Mouse (Mus musculus) G1E (cell line): ENCODE measurements at regions not wholly inside any gene's neighbourhood (a gene's known extent, or its start where the extent isn't known, plus 50 kb on each side); places are given as distances from the start of the nearest gene placed in this dataset.

ENCODE experiments used
- ATAC-seq: 2 replicates; pipeline ENCODE4 v1.8.0; 2016; ENCODE audit warnings: mild to moderate bottlenecking; ENCODE audit not compliant: insufficient number of reproducible peaks, poor library complexity, low FRiP score, severe bottlenecking; ENCODE audit errors: extremely low read depth
- DNase-seq: peaks from one replicate; pipeline ENCODE4 v3.0.0; 2012; ENCODE audit warnings: low spot score
- H3K27me3 ChIP-seq: 2 replicates; pipeline ENCODE4 v1.6.1; 2012; ENCODE audit warnings: mild to moderate bottlenecking, low read length, inconsistent platforms; ENCODE audit not compliant: insufficient read depth
- H3K36me3 ChIP-seq: replicated peaks from 2 replicates; pipeline ENCODE3; 2012; ENCODE audit warnings: mild to moderate bottlenecking, inconsistent platforms
- H3K4me1 ChIP-seq: 2 replicates; pipeline ENCODE4 v1.6.1; 2012; ENCODE audit warnings: low read depth, low read length, inconsistent platforms, mixed read lengths; ENCODE audit not compliant: insufficient read depth
- H3K4me3 ChIP-seq: 2 replicates; pipeline ENCODE4 v1.5.1; 2012; ENCODE audit warnings: low read depth, mild to moderate bottlenecking, inconsistent platforms, low read length, moderate library complexity, mixed read lengths
- H3K9me3 ChIP-seq: replicated peaks from 2 replicates; pipeline ENCODE4 v1.6.1; 2012; ENCODE audit warnings: inconsistent platforms
- CTCF ChIP-seq: IDR thresholded peaks from 2 replicates; pipeline ENCODE4 v1.5.1; 2012; ENCODE audit warnings: low read depth, low read length, inconsistent platforms, mixed read lengths
- GATA1 ChIP-seq: IDR thresholded peaks from 2 replicates; pipeline ENCODE4 v1.6.1; 2012; ENCODE audit warnings: borderline replicate concordance, low read length, inconsistent platforms, mixed read lengths
- GATA2 ChIP-seq: IDR thresholded peaks from 2 replicates; pipeline ENCODE4 v1.6.1; 2012; ENCODE audit warnings: low read depth, low read length, inconsistent platforms, borderline replicate concordance
- POLR2AphosphoS5 ChIP-seq: IDR thresholded peaks from 2 replicates; pipeline ENCODE4 v1.6.1; 2012; ENCODE audit warnings: low read depth, low read length, inconsistent platforms; ENCODE audit not compliant: insufficient replicate concordance
- TAL1 ChIP-seq: conservative IDR thresholded peaks from 2 replicates; pipeline ENCODE4 v1.6.1; 2012; ENCODE audit warnings: low read depth, low read length, inconsistent platforms, mixed read lengths

GRCm38 (mm10) chr12:9340769-9341168, 229.1 kb upstream of the Osr1 start:
- DNase-seq = no peak
- H3K27me3 ChIP-seq = no peaks in the 10 kb centered on the region
- ATAC-seq = no peak
- no peak for TF ChIP-seq CTCF
- TF ChIP-seq GATA1 = no peak
- no peak for TF ChIP-seq POLR2AphosphoS5
- TF ChIP-seq GATA2 = no peak
- TF ChIP-seq TAL1 = no peak
- no peak overlapping the region for H3K4me3 ChIP-seq
- H3K9me3 ChIP-seq = no peaks in the 10 kb centered on the region
- no peaks in the 10 kb centered on the region for H3K4me1 ChIP-seq
- H3K36me3 ChIP-seq = no peaks in the 10 kb centered on the region

GRCm38 (mm10) chr12:9345359-9345758, 224.6 kb upstream of the Osr1 start:
- TF ChIP-seq GATA1 (no peak), CTCF (no peak), GATA2 (no peak), POLR2AphosphoS5 (no peak), TAL1 (no peak)

GRCm38 (mm10) chr12:9355512-9355911, 214.4 kb upstream of the Osr1 start:
- Histone ChIP-seq H3K4me1 (no peaks in the 10 kb centered on the region), H3K9me3 (no peaks in the 10 kb centered on the region), H3K27me3 (no peaks in the 10 kb centered on the region), H3K4me3 (no peak overlapping the region), H3K36me3 (no peaks in the 10 kb centered on the region)
- no peak for TF ChIP-seq POLR2AphosphoS5
- no peak for TF ChIP-seq GATA1
- TF ChIP-seq CTCF = no peak
- no peak for TF ChIP-seq GATA2
- TF ChIP-seq TAL1 = no peak
- ATAC-seq (no peak), DNase-seq (no peak)

More at GRCm38 (mm10) chr12:9345359-9345758, 224.6 kb upstream of the Osr1 start:
- Histone ChIP-seq H3K9me3 (no peaks in the 10 kb centered on the region), H3K36me3 (no peaks in the 10 kb centered on the region), H3K4me3 (no peak overlapping the region), H3K4me1 (no peaks in the 10 kb centered on the region), H3K27me3 (no peaks in the 10 kb centered on the region)
- ATAC-seq (no peak), DNase-seq (no peak)

- TF ChIP-seq TAL1 = no peak
- no peak for TF ChIP-seq GATA2
- no peak for TF ChIP-seq GATA1
- TF ChIP-seq POLR2AphosphoS5 = no peak
- TF ChIP-seq CTCF = no peak
- ATAC-seq (no peak), DNase-seq (no peak)
Measured at GRCm38 (mm10) chr12:9357856-9358255, 212.1 kb upstream of the Osr1 start.

GRCm38 (mm10) chr12:9358872-9359271, 211.0 kb upstream of the Osr1 start:
- Histone ChIP-seq H3K4me3 (no peak overlapping the region), H3K4me1 (no peaks in the 10 kb centered on the region), H3K36me3 (no peaks in the 10 kb centered on the region), H3K27me3 (no peaks in the 10 kb centered on the region), H3K9me3 (no peaks in the 10 kb centered on the region)
- no peak for TF ChIP-seq GATA2
- no peak for TF ChIP-seq CTCF
- TF ChIP-seq POLR2AphosphoS5 = no peak
- no peak for TF ChIP-seq GATA1
- no peak for TF ChIP-seq TAL1
- ATAC-seq = no peak
- no peak for DNase-seq

More at GRCm38 (mm10) chr12:9357856-9358255, 212.1 kb upstream of the Osr1 start:
- Histone ChIP-seq H3K36me3 (no peaks in the 10 kb centered on the region), H3K27me3 (no peaks in the 10 kb centered on the region), H3K4me1 (no peaks in the 10 kb centered on the region), H3K9me3 (no peaks in the 10 kb centered on the region), H3K4me3 (no peak overlapping the region)

- no peaks in the 10 kb centered on the region for H3K27me3 ChIP-seq
- no peaks in the 10 kb centered on the region for H3K9me3 ChIP-seq
- no peak for ATAC-seq
- TF ChIP-seq TAL1 (no peak), GATA1 (no peak), GATA2 (no peak), POLR2AphosphoS5 (no peak), CTCF (no peak)
- no peaks in the 10 kb centered on the region for H3K4me1 ChIP-seq
- DNase-seq = no peak
- H3K4me3 ChIP-seq = no peak overlapping the region
- no peaks in the 10 kb centered on the region for H3K36me3 ChIP-seq
Measured at GRCm38 (mm10) chr12:9365931-9366330, 204.0 kb upstream of the Osr1 start.

GRCm38 (mm10) chr12:9368682-9369081, 201.2 kb upstream of the Osr1 start:
- no peak overlapping the region for H3K4me3 ChIP-seq
- H3K27me3 ChIP-seq = no peaks in the 10 kb centered on the region
- ATAC-seq (no peak), DNase-seq (no peak)
- no peaks in the 10 kb centered on the region for H3K9me3 ChIP-seq
- H3K36me3 ChIP-seq = no peaks in the 10 kb centered on the region
- no peaks in the 10 kb centered on the region for H3K4me1 ChIP-seq
- TF ChIP-seq GATA1 (no peak), CTCF (no peak), POLR2AphosphoS5 (no peak), TAL1 (no peak), GATA2 (no peak)
